Mouse (Mus musculus) C2C12 (cell line): ENCODE measurements around the gene AI413582.

Source experiments
- CTCF ChIP-seq: IDR thresholded peaks from one replicate; pipeline ENCODE4 v1.5.1; 2011; ENCODE audit not compliant: control insufficient read depth, insufficient read depth, insufficient read length
- FOSL1 ChIP-seq: IDR thresholded peaks from one replicate; pipeline ENCODE4 v1.8.0; 2011; ENCODE audit warnings: mild to moderate bottlenecking, low read length; ENCODE audit not compliant: poor library complexity, insufficient read depth, severe bottlenecking
- MAX ChIP-seq: IDR thresholded peaks from one replicate; pipeline ENCODE4 v1.6.1; 2011; ENCODE audit warnings: mild to moderate bottlenecking, control low read depth
- MYOG ChIP-seq: IDR thresholded peaks from one replicate; pipeline ENCODE4 v1.6.1; 2011; ENCODE audit not compliant: control insufficient read depth, insufficient read length; ENCODE audit errors: extremely low read depth
- USF1 ChIP-seq: IDR thresholded peaks from one replicate; pipeline ENCODE4 v1.6.1; 2011; ENCODE audit warnings: low read depth, mild to moderate bottlenecking, control low read depth, moderate library complexity

GRCm38 (mm10) chr17:27523121-27523520, 42.4 kb downstream of the AI413582 start:
- no peak for TF ChIP-seq CTCF
- TF ChIP-seq MYOG, result no peak
- no peak for TF ChIP-seq USF1
- TF ChIP-seq MAX, result no peak
- TF ChIP-seq FOSL1, result no peak
